Mouse (Mus musculus) neural tube, embryonic 11.5 days (tissue): ENCODE results near the gene Cd5. TPM values are rescaled to one million over a fixed set of nuclear protein-coding genes. Genes with fewer than 3 reads are reported as not detected.

Experiments used
- ATAC-seq: fragments of 200-750 bp; cut with Nextera tagmentation; 2 replicates; pipeline ENCODE4 v1.8.0; 2017; ENCODE audit warnings: moderate number of reproducible peaks, mild to moderate bottlenecking, moderate TSS enrichment, moderate library complexity; ENCODE audit not compliant: insufficient read depth, low FRiP score, low TSS enrichment
- DNase-seq: peaks from one replicate; pipeline ENCODE4 v3.0.0-alpha.2; 2015; ENCODE audit warnings: low spot score
- H3K27ac ChIP-seq: fragments of 300-500 bp; sonication (generic); 2 replicates; pipeline ENCODE4 v1.5.1; 2014; ENCODE audit warnings: low read depth, mild to moderate bottlenecking, low read length
- H3K27me3 ChIP-seq: fragments of 300-500 bp; sonication (generic); 2 replicates; pipeline ENCODE4 v1.6.1; 2014; ENCODE audit warnings: mild to moderate bottlenecking, low read length, mixed read lengths; ENCODE audit not compliant: control insufficient read depth, insufficient read depth
- H3K36me3 ChIP-seq: fragments of 300-500 bp; sonication (generic); 2 replicates; pipeline ENCODE4 v1.6.1; 2014; ENCODE audit warnings: mild to moderate bottlenecking, low read length, moderate library complexity, mixed read lengths; ENCODE audit not compliant: control insufficient read depth, insufficient read depth
- H3K4me1 ChIP-seq: fragments of 300-500 bp; sonication (generic); 2 replicates; pipeline ENCODE4 v1.6.1; 2014; ENCODE audit warnings: low read length, mixed read lengths; ENCODE audit not compliant: control insufficient read depth, insufficient read depth
- H3K4me2 ChIP-seq: fragments of 300-500 bp; sonication (generic); 2 replicates; pipeline ENCODE4 v1.6.1; 2014; ENCODE audit warnings: low read depth, mild to moderate bottlenecking, moderate library complexity
- H3K4me3 ChIP-seq: fragments of 300-500 bp; sonication (generic); 2 replicates; pipeline ENCODE4 v1.5.1; 2014; ENCODE audit warnings: low read depth, low read length
- H3K9ac ChIP-seq: fragments of 300-500 bp; sonication (generic); 2 replicates; pipeline ENCODE4 v1.6.1; 2014; ENCODE audit warnings: mild to moderate bottlenecking, low read length
- H3K9me3 ChIP-seq: fragments of 300-500 bp; sonication (generic); 2 replicates; pipeline ENCODE4 v1.6.1; 2016; ENCODE audit warnings: low read length; ENCODE audit not compliant: control insufficient read depth
- WGBS: fragments of 180-500 bp; shearing (Covaris S2); extraction: QIAGEN DNeasy Blood & Tissue Kit; methylation state at CpG from one replicate; pipeline ENCODE4 v1.1.7; 2014; 5-methylcytosine and 5-hydroxymethylcytosine counted together
- polyA plus RNA-seq: library from polyadenylated mRNA; unstranded; fragments of >200 nt; fragmentation: Nextera tagmentation; extraction: Ambion mirVana; gene quantifications from 2 replicates; pipeline ENCODE4 v1.2.1, GENCODE M21; 2014

Cd5 gene
- polyA plus RNA-seq, 1 experiment from 2014 or later = 0.24 TPM

DNA sequence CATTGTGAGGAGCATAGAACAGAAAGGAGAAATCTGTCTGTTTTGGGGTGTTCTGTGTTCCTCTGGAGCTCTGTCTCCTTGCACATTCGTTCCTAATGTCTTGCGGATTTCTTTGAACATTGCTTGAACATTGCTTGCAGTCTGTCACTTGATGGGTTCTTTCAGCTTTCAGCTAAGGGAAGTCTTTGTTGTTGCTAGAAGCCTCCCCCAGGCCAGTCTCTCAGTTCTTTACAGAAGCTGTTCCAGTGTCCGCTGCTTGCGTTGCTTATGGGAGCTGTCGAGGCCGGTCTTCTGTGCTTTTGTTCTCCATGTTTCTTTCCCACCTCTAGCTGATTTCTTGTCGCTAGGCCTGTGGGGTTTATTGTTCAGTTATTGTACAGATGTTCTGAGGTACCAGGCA lies 43.0 kb downstream of the Cd5 start:
- peak overlapping the region; percentile 11; the same call in 1 of the 2 replicates for H3K27ac ChIP-seq
- DNase-seq (no peak), ATAC-seq (no peak)
- H3K36me3 ChIP-seq = no peaks in the 10 kb centered on the region
- no peak overlapping the region for H3K4me2 ChIP-seq
- H3K9me3 ChIP-seq = no peaks in the 10 kb centered on the region
- H3K4me3 ChIP-seq = no peak overlapping the region
- no peaks in the 10 kb centered on the region for H3K27me3 ChIP-seq
- H3K9ac ChIP-seq = no peak overlapping the region
- H3K4me1 ChIP-seq = peaks cover 7% of the 10 kb centered on the region
- WGBS = 49% methylated on average over 7 of the region's 7 CpGs

DNA sequence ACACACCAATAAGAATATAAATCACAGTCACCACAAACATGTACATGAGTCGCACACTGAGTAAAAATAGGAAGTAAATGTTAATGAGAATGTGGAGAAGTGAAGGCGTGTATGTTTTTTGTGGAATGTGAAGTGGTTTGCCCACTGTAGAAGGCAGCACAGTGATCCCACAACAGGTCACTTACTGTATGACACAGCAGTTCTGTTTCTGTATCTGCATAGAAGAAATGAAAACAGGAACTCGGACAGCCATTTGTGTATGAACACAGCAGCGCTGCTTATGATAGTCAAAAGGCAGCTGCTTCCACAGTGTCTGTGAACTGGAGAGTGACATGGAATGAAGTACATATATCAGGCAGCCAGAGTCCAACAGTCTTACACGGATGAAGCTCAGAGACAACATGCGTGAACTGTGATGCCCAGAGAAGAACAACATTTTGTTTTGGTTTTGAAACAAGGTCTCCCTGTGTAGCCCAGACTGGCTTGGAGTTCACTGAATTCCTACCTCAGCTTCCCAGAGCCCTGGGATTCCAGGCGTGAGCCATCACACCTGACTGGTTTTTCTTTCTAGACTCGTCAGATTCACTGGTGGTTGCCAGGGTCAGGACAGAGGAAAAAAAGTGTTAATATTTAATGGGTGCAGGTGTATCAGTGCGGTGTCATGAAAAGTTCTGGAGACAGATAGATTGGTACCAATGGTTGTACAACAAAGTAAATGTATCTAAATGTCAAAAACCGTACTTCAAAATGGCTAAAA lies 44.7 kb downstream of the Cd5 start:
- Histone ChIP-seq H3K4me1 (peaks cover 6% of the 10 kb centered on the region), H3K9me3 (no peaks in the 10 kb centered on the region), H3K36me3 (no peaks in the 10 kb centered on the region), H3K4me2 (no peak overlapping the region), H3K9ac (no peak overlapping the region), H3K27ac (no peak overlapping the region), H3K27me3 (no peaks in the 10 kb centered on the region), H3K4me3 (no peak overlapping the region)
- DNase-seq = no peak
- WGBS = 94% methylated on average over 10 of the region's 10 CpGs
- ATAC-seq = no peak

- no peak overlapping the region for H3K9ac ChIP-seq
- peaks cover 9% of the 10 kb centered on the region for H3K4me1 ChIP-seq
- H3K27me3 ChIP-seq = no peaks in the 10 kb centered on the region
- no peak overlapping the region for H3K4me2 ChIP-seq
- no peak for ATAC-seq
- H3K27ac ChIP-seq = no peak overlapping the region
- WGBS = 92% methylated on average over 4 of the region's 4 CpGs
- H3K36me3 ChIP-seq = no peaks in the 10 kb centered on the region
- no peaks in the 10 kb centered on the region for H3K9me3 ChIP-seq
- DNase-seq = no peak
- no peak overlapping the region for H3K4me3 ChIP-seq
Observed at GRCm38 (mm10) chr19:10692361-10692760, 46.4 kb downstream of the Cd5 start.

GRCm38 (mm10) chr19:10691660-10692059 lies 47.1 kb downstream of the Cd5 start:
- H3K4me3 ChIP-seq = no peak overlapping the region
- no peak overlapping the region for H3K4me2 ChIP-seq
- peaks cover 9% of the 10 kb centered on the region for H3K4me1 ChIP-seq
- no peak overlapping the region; the same call in 1 of the 2 replicates for H3K27ac ChIP-seq
- H3K9me3 ChIP-seq = no peaks in the 10 kb centered on the region
- DNase-seq = no peak
- ATAC-seq = no peak
- no peak overlapping the region for H3K9ac ChIP-seq
- H3K27me3 ChIP-seq = no peaks in the 10 kb centered on the region
- no peaks in the 10 kb centered on the region for H3K36me3 ChIP-seq
- 80% methylated on average over 3 of the region's 3 CpGs for WGBS

GRCm38 (mm10) chr19:10691121-10691520 lies 47.7 kb downstream of the Cd5 start:
- no peak overlapping the region for H3K4me3 ChIP-seq
- H3K4me2 ChIP-seq = no peak overlapping the region
- no peaks in the 10 kb centered on the region for H3K9me3 ChIP-seq
- ATAC-seq (no peak), DNase-seq (no peak)
- H3K4me1 ChIP-seq = peaks cover 9% of the 10 kb centered on the region
- H3K27ac ChIP-seq = no peak overlapping the region
- H3K27me3 ChIP-seq = no peaks in the 10 kb centered on the region
- no peaks in the 10 kb centered on the region for H3K36me3 ChIP-seq
- 91% methylated on average over 4 of the region's 4 CpGs for WGBS
- H3K9ac ChIP-seq = no peak overlapping the region

- 92% methylated on average over 3 of the region's 3 CpGs for WGBS
- Histone ChIP-seq H3K4me2 (no peak overlapping the region), H3K27ac (no peak overlapping the region)
Observed at GRCm38 (mm10) chr19:10690336-10690735, 48.5 kb downstream of the Cd5 start.

GRCm38 (mm10) chr19:10689470-10690166 lies 49.2 kb downstream of the Cd5 start:
- Histone ChIP-seq H3K4me2 (peak overlapping the region; percentile 51), H3K4me3 (peak overlapping the region; percentile 77), H3K4me1 (peaks cover 3% of the 10 kb centered on the region), H3K9ac (peak overlapping the region; percentile 78), H3K27me3 (no peaks in the 10 kb centered on the region), H3K9me3 (no peaks in the 10 kb centered on the region), H3K36me3 (no peaks in the 10 kb centered on the region), H3K27ac (peak overlapping the region; percentile 94)
- DNase-seq (no peak), ATAC-seq (no peak)
- WGBS = 70% methylated on average over 5 of the region's 5 CpGs

More at GRCm38 (mm10) chr19:10690336-10690735, 48.5 kb downstream of the Cd5 start:
- ATAC-seq (no peak), DNase-seq (no peak)
- Histone ChIP-seq H3K9me3 (no peaks in the 10 kb centered on the region), H3K36me3 (no peaks in the 10 kb centered on the region), H3K27me3 (no peaks in the 10 kb centered on the region), H3K9ac (no peak overlapping the region), H3K4me3 (no peak overlapping the region), H3K4me1 (peaks cover 3% of the 10 kb centered on the region)

- peak within 1 kb of the TSS; percentile 77 for H3K4me3 ChIP-seq
- H3K4me2 ChIP-seq = peak within 1 kb of the TSS; percentile 51
- ATAC-seq (peak; percentile 93), DNase-seq (peak; percentile 95)
- no peaks in the 10 kb centered on the region for H3K36me3 ChIP-seq
- peaks cover 3% of the 10 kb centered on the region for H3K4me1 ChIP-seq
- H3K27ac ChIP-seq = peak within 1 kb of the TSS; percentile 94
- H3K27me3 ChIP-seq = no peaks in the 10 kb centered on the region
- WGBS = under 1% methylated on average over 64 of the region's 74 CpGs
- peak within 1 kb of the TSS; percentile 78 for H3K9ac ChIP-seq
- H3K9me3 ChIP-seq = no peaks in the 10 kb centered on the region
Observed at GRCm38 (mm10) chr19:10688537-10689352, 50.1 kb downstream of the Cd5 start, which contains the start of gene Vps37c. Vps37c (plus strand) TSS chr19:10688735.
